Mouse (Mus musculus) midbrain, embryonic 10.5 days (tissue): ENCODE measurements around the gene Zkscan3. TPM values are rescaled to one million over a fixed set of nuclear protein-coding genes. Genes with fewer than 3 reads are reported as not detected.

Experiments
- DNase-seq: peaks from one replicate; pipeline ENCODE4 v3.0.0-alpha.2; 2017; ENCODE audit warnings: low spot score
- H3K27ac ChIP-seq: fragments of 300-500 bp; sonication (generic); replicated peaks from 2 replicates; pipeline ENCODE4 v1.5.1; 2016; ENCODE audit warnings: mild to moderate bottlenecking
- H3K27me3 ChIP-seq: fragments of 300-500 bp; sonication (generic); 2 replicates; pipeline ENCODE4 v1.6.1; 2016; ENCODE audit warnings: low read depth, mild to moderate bottlenecking; ENCODE audit not compliant: poor library complexity, severe bottlenecking
- H3K36me3 ChIP-seq: fragments of 300-500 bp; sonication (generic); 2 replicates; pipeline ENCODE4 v1.6.1; 2016; ENCODE audit warnings: mild to moderate bottlenecking, moderate library complexity
- H3K4me1 ChIP-seq: fragments of 300-500 bp; sonication (generic); 2 replicates; pipeline ENCODE4 v1.6.1; 2016
- H3K4me3 ChIP-seq: fragments of 300-500 bp; sonication (generic); 2 replicates; pipeline ENCODE4 v1.5.1; 2016; ENCODE audit warnings: mild to moderate bottlenecking, moderate library complexity
- H3K9me3 ChIP-seq: fragments of 300-500 bp; sonication (generic); replicated peaks from 2 replicates; pipeline ENCODE4 v1.6.1; 2016; ENCODE audit warnings: mild to moderate bottlenecking
- WGBS: fragments of 180-500 bp; shearing (Covaris S2); methylation state at CpG from one replicate; pipeline ENCODE4 v1.1.7; 2016; 5-methylcytosine and 5-hydroxymethylcytosine counted together
- microRNA counts: library from miRNA; unstranded; fragments of <30 nt; microRNA quantifications from one replicate; lab custom pipeline; 2017
- microRNA-seq: library from miRNA; unstranded; fragments of <30 nt; microRNA quantifications from one replicate; pipeline ENCODE4, GENCODE M21; 2017
- polyA plus RNA-seq: library from polyadenylated mRNA; unstranded; fragments of >200 nt; fragmentation: Nextera tagmentation; extraction: Ambion mirVana; gene quantifications from 2 replicates; pipeline ENCODE4 v1.2.1, GENCODE M21; 2016

Gene Zkscan3
- polyA plus RNA-seq, 1 experiment from 2014 or later: 87.1 TPM

DNA sequence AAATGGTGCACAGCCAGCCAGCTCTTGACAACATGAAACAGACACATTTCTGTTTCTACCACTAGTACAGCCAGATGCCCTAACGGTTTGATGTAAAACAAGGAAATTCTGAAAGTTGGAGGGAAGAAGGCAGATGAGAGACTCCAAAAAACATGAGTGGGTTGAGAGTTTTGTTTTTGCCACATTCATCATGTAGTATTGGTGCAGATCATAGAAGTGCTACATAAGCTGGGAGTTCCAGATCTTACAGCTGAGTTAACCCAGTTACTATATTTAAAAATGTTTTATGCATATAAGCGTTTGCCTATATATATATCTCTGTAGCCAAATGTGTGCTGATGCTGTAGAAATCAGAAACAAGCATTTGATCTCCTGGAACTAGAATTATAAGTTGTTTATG is 29.9 kb downstream of the Zkscan3 start:
- Histone ChIP-seq H3K4me3 (no peak overlapping the region), H3K9me3 (no peaks in the 10 kb centered on the region), H3K36me3 (peaks cover 48% of the 10 kb centered on the region), H3K27me3 (no peaks in the 10 kb centered on the region), H3K4me1 (no peaks in the 10 kb centered on the region), H3K27ac (no peak overlapping the region)
- DNase-seq: no peak
- 90% methylated on average over 2 of the region's 2 CpGs for WGBS

DNA sequence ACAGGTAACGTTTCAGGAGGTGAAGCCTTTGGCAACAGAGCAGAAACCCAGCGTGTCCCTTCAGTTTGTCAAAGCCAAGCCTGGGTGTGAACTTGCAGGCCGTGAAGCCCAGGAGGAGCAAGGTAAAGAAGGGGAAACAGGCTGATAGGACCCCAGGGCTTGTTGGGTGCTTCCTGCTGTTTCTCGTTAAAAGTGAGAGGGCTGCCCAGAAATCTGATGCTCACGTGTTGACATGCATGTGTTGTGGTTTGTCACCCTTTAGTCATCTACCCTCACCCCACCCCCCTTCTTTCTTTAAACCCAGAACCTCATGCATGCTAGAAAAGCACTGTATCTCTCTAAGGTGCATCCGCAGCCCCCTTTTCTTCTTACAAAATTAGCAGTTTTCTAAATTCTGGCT is 35.9 kb downstream of the Zkscan3 start:
- Histone ChIP-seq H3K27ac (no peak overlapping the region), H3K4me3 (no peak overlapping the region), H3K4me1 (peaks cover 25% of the 10 kb centered on the region), H3K9me3 (no peaks in the 10 kb centered on the region), H3K27me3 (no peaks in the 10 kb centered on the region), H3K36me3 (peaks cover 68% of the 10 kb centered on the region)
- WGBS: 82% methylated on average over 6 of the region's 6 CpGs
- DNase-seq: no peak

DNA sequence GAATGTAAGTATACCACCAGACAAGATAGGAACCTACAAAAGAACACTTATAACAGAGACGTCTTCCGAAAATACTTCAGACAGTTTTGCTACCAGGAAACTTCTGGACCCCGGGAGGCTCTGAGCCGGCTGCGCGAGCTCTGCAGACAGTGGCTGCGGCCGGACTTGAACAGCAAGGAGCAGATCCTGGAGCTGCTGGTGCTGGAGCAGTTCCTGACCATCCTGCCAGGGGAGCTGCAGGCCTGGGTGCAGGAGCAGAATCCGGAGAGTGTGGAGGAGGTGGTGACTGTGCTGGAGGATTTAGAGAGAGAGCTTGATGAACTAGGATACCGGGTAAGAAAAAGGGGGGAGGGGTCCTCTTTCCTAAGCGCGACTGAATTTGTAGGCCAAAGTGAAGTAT is 38.8 kb downstream of the Zkscan3 start:
- peaks cover 40% of the 10 kb centered on the region for H3K36me3 ChIP-seq
- H3K4me1 ChIP-seq: peaks cover 25% of the 10 kb centered on the region
- DNase-seq: no peak
- no peak overlapping the region for H3K27ac ChIP-seq
- peak overlapping the region; percentile 82 for H3K4me3 ChIP-seq
- H3K27me3 ChIP-seq: no peaks in the 10 kb centered on the region
- WGBS: 64% methylated on average over 12 of the region's 12 CpGs
- no peaks in the 10 kb centered on the region for H3K9me3 ChIP-seq

DNA sequence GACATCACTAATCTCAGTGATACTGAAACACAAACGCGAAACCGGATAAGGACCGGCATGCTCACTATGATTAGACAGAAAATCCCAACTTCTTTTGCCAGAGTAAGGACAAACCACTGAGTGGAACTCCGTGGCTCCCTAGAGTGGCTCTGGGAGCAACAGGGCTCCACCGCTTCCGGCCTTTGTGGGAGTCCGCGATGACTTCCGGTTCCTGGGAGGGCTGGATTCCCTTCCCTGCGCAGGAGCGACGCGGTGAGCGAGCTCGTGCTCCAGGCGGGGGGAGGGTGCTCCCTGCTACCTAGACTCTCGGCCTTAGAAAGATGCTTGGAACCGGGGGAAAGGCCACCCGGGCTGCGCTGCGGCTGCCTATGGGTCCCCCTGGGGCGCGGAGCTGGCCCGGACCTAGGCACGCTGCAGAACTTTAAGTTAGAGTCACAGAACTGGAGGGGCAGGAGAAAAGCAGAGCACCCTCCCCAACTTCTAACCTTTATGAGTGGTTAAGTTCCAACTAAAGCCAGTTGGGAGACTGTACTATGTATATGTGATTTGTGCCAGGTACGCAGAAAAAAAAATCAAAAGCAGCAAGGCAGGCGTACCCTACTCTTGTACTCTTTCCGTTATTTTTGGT is 39.8 kb downstream of the Zkscan3 start, which contains the start of gene Zscan12:
Gene Zscan12, plus strand, starts transcription at position 200 of the 628 bp plus-strand sequence.
- peak within 1 kb of the TSS; percentile 82 for H3K4me3 ChIP-seq
- peaks cover 25% of the 10 kb centered on the region for H3K4me1 ChIP-seq
- H3K27ac ChIP-seq: peak within 1 kb of the TSS; percentile 94
- H3K9me3 ChIP-seq: no peaks in the 10 kb centered on the region
- H3K36me3 ChIP-seq: peaks cover 30% of the 10 kb centered on the region
- no peaks in the 10 kb centered on the region for H3K27me3 ChIP-seq
- DNase-seq: peak; percentile 92
- 1% methylated on average over 29 of the region's 29 CpGs for WGBS

DNA sequence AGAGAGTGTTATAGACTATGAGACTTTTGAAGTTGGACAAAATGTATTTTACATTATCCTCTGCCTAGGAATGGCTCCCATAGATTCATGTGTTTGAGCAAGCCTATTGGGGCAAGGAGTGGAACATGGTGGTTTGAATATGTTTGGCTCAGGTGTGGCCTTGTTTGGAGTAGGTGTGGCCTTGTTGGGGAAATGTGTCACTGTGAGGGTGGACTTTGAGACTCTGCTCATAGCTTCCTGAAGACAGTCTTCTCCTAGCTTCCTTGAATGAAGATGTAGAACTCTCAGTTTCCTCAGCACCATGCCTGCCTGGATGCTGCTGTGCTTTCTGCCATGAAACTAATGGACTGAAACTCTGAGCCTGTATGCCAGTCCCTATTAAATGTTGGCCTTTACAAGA is 52.0 kb downstream of the Zkscan3 start:
- Histone ChIP-seq H3K27me3 (no peaks in the 10 kb centered on the region), H3K27ac (no peak overlapping the region), H3K4me1 (no peaks in the 10 kb centered on the region), H3K9me3 (no peaks in the 10 kb centered on the region), H3K36me3 (no peaks in the 10 kb centered on the region), H3K4me3 (no peak overlapping the region)
- no peak for DNase-seq

DNA sequence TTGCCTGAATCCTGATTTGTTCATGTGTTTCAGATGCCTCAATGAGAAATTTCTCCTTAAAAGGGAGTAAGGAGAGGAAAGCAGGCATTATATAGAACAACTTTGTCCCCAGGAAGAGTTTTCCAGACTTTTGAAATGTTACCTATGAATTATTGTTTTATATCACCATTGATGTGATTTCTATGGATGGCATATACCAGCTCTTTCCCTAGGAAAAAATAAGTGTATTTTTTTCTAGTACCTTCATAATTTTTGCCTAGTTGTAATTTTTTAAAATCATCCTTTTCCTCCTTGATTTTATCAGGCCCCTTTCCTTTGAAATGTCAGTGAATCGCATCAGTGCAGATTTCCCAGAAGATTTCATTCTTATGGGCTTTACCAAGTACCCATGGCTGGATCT is 55.9 kb downstream of the Zkscan3 start, which contains the start of gene Olfr1367:
Gene Olfr1367, plus strand, starts transcription at position 301 of the 400 bp plus-strand sequence.
- Histone ChIP-seq H3K4me3 (no peak within 1 kb of the TSS), H3K27ac (no peak within 1 kb of the TSS), H3K4me1 (no peaks in the 10 kb centered on the region), H3K27me3 (no peaks in the 10 kb centered on the region), H3K9me3 (no peaks in the 10 kb centered on the region), H3K36me3 (no peaks in the 10 kb centered on the region)
- 89% methylated on average over 1 of the region's 1 CpGs for WGBS
- no peak for DNase-seq

MicroRNAs within 50 kb of the gene (microRNA counts, 519-probe panel; counts per million panel counts)
- microRNA mmu-miR-1896 (lab: Ali Mortazavi, UCI): 3,981 counts per million, percentile 19 among the panel's probes with 10 or more counts

Small RNA genes within 50 kb of the gene (microRNA-seq; reads per million reads assigned to microRNA genes)
- gene Mir1896 (not detected), gene Mir6942 (not detected)

Other genes with a start within 250 kb of the Zkscan3 start
- gene Trim27, start 223.3 kb downstream of the Zkscan3 start, polyA plus RNA-seq: 146 and 162 TPM in 2 replicates
- gene Gpx5, start 110.0 kb downstream of the Zkscan3 start, polyA plus RNA-seq: not detected in 2 replicates
- gene Gpx6, start 90.6 kb downstream of the Zkscan3 start, polyA plus RNA-seq: 0.09 TPM in 1 of 2 replicates, not detected in the other
- gene Olfr1367, start 55.8 kb downstream of the Zkscan3 start, polyA plus RNA-seq: not detected in 2 replicates
- gene Zscan12, start 39.9 kb downstream of the Zkscan3 start, polyA plus RNA-seq: 20.4 and 21.9 TPM in 2 replicates
- 5.1 TPM in 2 replicates for gene Pgbd1, start 38.3 kb upstream of the Zkscan3 start, polyA plus RNA-seq
- gene Zscan26, start 51.0 kb upstream of the Zkscan3 start, polyA plus RNA-seq: 24.2 and 25.6 TPM in 2 replicates
- gene Nkapl, start 65.8 kb upstream of the Zkscan3 start, polyA plus RNA-seq: 1.7 and 2.3 TPM in 2 replicates
- gene Zkscan4, start 76.2 kb upstream of the Zkscan3 start, polyA plus RNA-seq: 5.0 and 5.3 TPM in 2 replicates
- gene Gm10065, start 76.7 kb upstream of the Zkscan3 start, polyA plus RNA-seq: not detected in 2 replicates
- gene AK157302, start 92.5 kb upstream of the Zkscan3 start, polyA plus RNA-seq: 0.42 and 0.56 TPM in 2 replicates
- gene Gm11273, start 98.7 kb upstream of the Zkscan3 start, polyA plus RNA-seq: 4.6 and 5.1 TPM in 2 replicates
- gene Zkscan8, start 128.4 kb upstream of the Zkscan3 start, polyA plus RNA-seq: 5.3 and 7.1 TPM in 2 replicates
- 0.11 and 0.15 TPM in 2 replicates for gene Olfr1366, start 140.1 kb upstream of the Zkscan3 start, polyA plus RNA-seq
- gene Olfr1535, start 157.1 kb upstream of the Zkscan3 start, polyA plus RNA-seq: not detected in 2 replicates
- not detected in 2 replicates for gene Olfr1364, start 179.0 kb upstream of the Zkscan3 start, polyA plus RNA-seq
- not detected in 2 replicates for gene Olfr1362, start 211.3 kb upstream of the Zkscan3 start, polyA plus RNA-seq
- not detected in 2 replicates for gene Olfr11, start 239.8 kb upstream of the Zkscan3 start, polyA plus RNA-seq